Mouse (Mus musculus) myocyte (in vitro differentiated cells): ENCODE measurements around the gene Yars.

Experiments used
- CEBPB ChIP-seq: IDR thresholded peaks from 2 replicates; pipeline ENCODE4 v1.6.1; 2011; ENCODE audit warnings: mild to moderate bottlenecking, moderate library complexity; ENCODE audit not compliant: poor library complexity, insufficient read depth, severe bottlenecking
- E2F4 ChIP-seq: IDR thresholded peaks from one replicate; pipeline ENCODE4 v1.6.1; 2011; ENCODE audit warnings: mild to moderate bottlenecking, control low read depth, moderate library complexity; ENCODE audit not compliant: insufficient read depth
- MAX ChIP-seq: IDR thresholded peaks from one replicate; pipeline ENCODE4 v1.6.1; 2011; ENCODE audit warnings: low read depth, mild to moderate bottlenecking, control low read depth
- MYOD1 ChIP-seq, 3 experiments: IDR thresholded peaks; one replicate each; pipeline ENCODE4 v1.6.1; 2011; ENCODE audit warnings: control low read depth in 2 of 3, low read depth in 2 of 3, mild to moderate bottlenecking in 2 of 3, moderate library complexity in 1 of 3; ENCODE audit not compliant: insufficient read length in 2 of 3, control insufficient read depth in 1 of 3
- MYOG ChIP-seq, 3 experiments: IDR thresholded peaks; one replicate each; pipeline ENCODE4 v1.6.1; 2011; ENCODE audit warnings: control low read depth in 2 of 3, low read depth in 2 of 3, mild to moderate bottlenecking in 2 of 3; ENCODE audit not compliant: insufficient read length in 2 of 3, control insufficient read depth in 1 of 3, insufficient read depth in 1 of 3
- POLR2A ChIP-seq: IDR thresholded peaks from one replicate; pipeline ENCODE4 v1.6.1; 2011; ENCODE audit warnings: low read depth, mild to moderate bottlenecking, control low read depth, moderate library complexity; ENCODE audit not compliant: insufficient read length
- POLR2AphosphoS2 ChIP-seq: IDR thresholded peaks from one replicate; pipeline ENCODE4 v1.6.1; 2011; ENCODE audit warnings: low read depth, control low read depth; ENCODE audit not compliant: insufficient read length
- SRF ChIP-seq: IDR thresholded peaks from one replicate; pipeline ENCODE4 v1.6.1; 2011; ENCODE audit warnings: low read depth; ENCODE audit not compliant: control insufficient read depth, insufficient read length
- TCF12 ChIP-seq: IDR thresholded peaks from one replicate; pipeline ENCODE4 v1.6.1; 2011; ENCODE audit warnings: mild to moderate bottlenecking, control low read depth; ENCODE audit not compliant: poor library complexity, insufficient read depth, severe bottlenecking
- USF1 ChIP-seq: IDR thresholded peaks from one replicate; pipeline ENCODE4 v1.6.1; 2011; ENCODE audit warnings: low read depth, mild to moderate bottlenecking, control low read depth, moderate library complexity

DNA sequence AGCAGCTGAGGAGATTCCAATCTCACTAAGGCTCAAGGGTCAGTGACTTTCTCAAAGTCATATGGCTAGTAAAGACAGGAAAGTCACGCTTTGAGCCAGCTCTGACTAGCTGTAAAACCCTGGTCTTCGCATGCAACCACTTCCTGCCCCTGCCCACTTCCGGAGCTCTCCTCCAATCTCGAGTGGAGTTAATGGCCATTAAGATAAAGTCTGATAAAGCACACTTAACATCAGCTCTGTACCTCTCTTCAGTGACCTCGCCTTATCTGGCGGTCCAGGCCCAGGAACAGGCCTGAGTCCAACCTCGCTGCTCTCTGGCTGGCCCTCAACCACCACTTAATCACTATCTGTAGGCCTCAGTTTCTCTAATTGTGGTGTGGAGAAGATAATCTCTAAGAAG, 44.9 kb downstream of the Yars start:
- TF ChIP-seq TCF12: no peak
- no peak for TF ChIP-seq POLR2A
- TF ChIP-seq USF1: no peak
- TF ChIP-seq SRF: no peak
- no peak for TF ChIP-seq E2F4
- TF ChIP-seq MAX: no peak
- no peak for TF ChIP-seq CEBPB
- TF ChIP-seq MYOD1 (IDR thresholded peaks at IDR 0.05; ENCODE audit: control insufficient read depth in 1 of 3, insufficient read length in 2 of 3, low read depth in 2 of 3): no peak
- TF ChIP-seq POLR2AphosphoS2: no peak
- no peak for TF ChIP-seq MYOG (IDR thresholded peaks at IDR 0.05; ENCODE audit: control insufficient read depth in 1 of 3, insufficient read depth in 1 of 3, insufficient read length in 2 of 3, low read depth in 2 of 3)
